Mouse (Mus musculus) heart, embryonic 12.5 days (tissue): ENCODE measurements around the gene Trim10. TPM values are rescaled to one million over a fixed set of nuclear protein-coding genes. Genes with fewer than 3 reads are reported as not detected.
A peak's percentile ranks its signal among the peaks of the same experiment; 100 is the strongest.

Experiments used
- ATAC-seq: fragments of 200-750 bp; cut with Nextera tagmentation; 2 replicates; pipeline ENCODE4 v1.8.0; 2017; ENCODE audit warnings: moderate TSS enrichment, moderate library complexity; ENCODE audit not compliant: insufficient number of reproducible peaks, low FRiP score
- H3K27ac ChIP-seq: fragments of 300-500 bp; sonication (generic); 2 replicates; pipeline ENCODE4 v1.5.1; 2016; ENCODE audit warnings: mild to moderate bottlenecking, moderate library complexity; ENCODE audit not compliant: poor library complexity, severe bottlenecking
- H3K27me3 ChIP-seq: fragments of 300-500 bp; sonication (generic); replicated peaks from 2 replicates; pipeline ENCODE4 v1.6.1; 2016; ENCODE audit warnings: mild to moderate bottlenecking, moderate library complexity
- H3K36me3 ChIP-seq: fragments of 300-500 bp; sonication (generic); 2 replicates; pipeline ENCODE4 v1.6.1; 2016; ENCODE audit warnings: mild to moderate bottlenecking, moderate library complexity
- H3K4me1 ChIP-seq: fragments of 300-500 bp; sonication (generic); replicated peaks from 2 replicates; pipeline ENCODE4 v1.6.1; 2016; ENCODE audit warnings: mild to moderate bottlenecking
- H3K4me2 ChIP-seq: fragments of 300-500 bp; sonication (generic); 2 replicates; pipeline ENCODE4 v1.6.1; 2016; ENCODE audit warnings: mild to moderate bottlenecking, moderate library complexity
- H3K4me3 ChIP-seq: fragments of 300-500 bp; sonication (generic); 2 replicates; pipeline ENCODE4 v1.5.1; 2016; ENCODE audit warnings: mild to moderate bottlenecking
- H3K9ac ChIP-seq: fragments of 300-500 bp; sonication (generic); 2 replicates; pipeline ENCODE4 v1.6.1; 2016; ENCODE audit warnings: mild to moderate bottlenecking, moderate library complexity
- H3K9me3 ChIP-seq: fragments of 300-500 bp; sonication (generic); replicated peaks from 2 replicates; pipeline ENCODE4 v1.6.1; 2016; ENCODE audit warnings: mild to moderate bottlenecking, moderate library complexity
- WGBS: fragments of 180-500 bp; shearing (Covaris S2); methylation state at CpG from one replicate; pipeline ENCODE4 v1.1.7; 2016; 5-methylcytosine and 5-hydroxymethylcytosine counted together
- polyA plus RNA-seq: library from polyadenylated mRNA; unstranded; fragments of >200 nt; fragmentation: Nextera tagmentation; extraction: Ambion mirVana; gene quantifications from 2 replicates; pipeline ENCODE4 v1.2.1, GENCODE M21; 2016

Trim10 gene
- polyA plus RNA-seq, 1 experiment from 2014 or later, result 27.0 TPM

GRCm38 (mm10) chr17:36839001-36839400 lies 30.4 kb upstream of the Trim10 start:
- Histone ChIP-seq H3K36me3 (peaks cover 17% of the 10 kb centered on the region; the same call in 1 of the 2 replicates), H3K4me3 (no peak overlapping the region), H3K27ac (no peak overlapping the region), H3K9me3 (no peaks in the 10 kb centered on the region), H3K4me1 (peaks cover 28% of the 10 kb centered on the region), H3K4me2 (no peak overlapping the region), H3K27me3 (no peaks in the 10 kb centered on the region), H3K9ac (no peak overlapping the region)
- no peak for ATAC-seq
- 75% methylated on average over 5 of the region's 5 CpGs for WGBS

GRCm38 (mm10) chr17:36839931-36840330 lies 29.4 kb upstream of the Trim10 start:
- no peaks in the 10 kb centered on the region for H3K9me3 ChIP-seq

GRCm38 (mm10) chr17:36840961-36841445 lies 28.4 kb upstream of the Trim10 start:
- Histone ChIP-seq H3K4me3 (no peak overlapping the region), H3K9ac (no peak overlapping the region), H3K36me3 (peaks cover 17% of the 10 kb centered on the region; the same call in 1 of the 2 replicates), H3K27me3 (no peaks in the 10 kb centered on the region), H3K9me3 (no peaks in the 10 kb centered on the region), H3K4me1 (peaks cover 31% of the 10 kb centered on the region), H3K27ac (no peak overlapping the region), H3K4me2 (no peak overlapping the region)
- ATAC-seq, result no peak

More at GRCm38 (mm10) chr17:36839931-36840330, 29.4 kb upstream of the Trim10 start:
- no peak overlapping the region for H3K9ac ChIP-seq
- no peak overlapping the region for H3K4me2 ChIP-seq
- no peak overlapping the region for H3K27ac ChIP-seq
- H3K36me3 ChIP-seq, result peaks cover 17% of the 10 kb centered on the region; the same call in 1 of the 2 replicates
- WGBS, result 69% methylated on average over 3 of the region's 3 CpGs
- no peaks in the 10 kb centered on the region for H3K27me3 ChIP-seq
- peaks cover 34% of the 10 kb centered on the region for H3K4me1 ChIP-seq
- ATAC-seq, result no peak
- no peak overlapping the region for H3K4me3 ChIP-seq

DNA sequence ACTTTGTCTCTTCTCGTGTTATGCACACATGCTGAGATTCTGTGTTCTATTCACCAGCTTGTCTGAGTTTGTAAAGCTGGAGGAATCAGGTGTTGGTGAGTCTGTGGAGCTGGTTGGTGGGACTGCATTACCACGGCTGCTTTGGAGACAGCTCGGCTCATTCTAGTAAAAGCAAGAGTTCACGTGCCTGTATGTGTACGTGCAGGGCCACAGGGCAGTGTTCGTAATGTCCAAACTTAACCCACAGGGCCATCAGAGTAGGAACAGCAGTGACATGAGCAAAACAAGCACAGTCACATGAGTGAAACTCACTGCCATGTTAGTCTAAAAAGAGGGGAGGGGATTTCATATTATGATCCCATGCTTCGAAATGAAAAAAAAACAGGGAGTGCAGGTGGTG lies 25.7 kb upstream of the Trim10 start:
- Histone ChIP-seq H3K27ac (0 out of 2 replicates have a peak overlapping the region, but pooled peaks have one; percentile 17), H3K4me3 (no peak overlapping the region), H3K27me3 (no peaks in the 10 kb centered on the region), H3K9me3 (no peaks in the 10 kb centered on the region), H3K4me1 (peaks cover 21% of the 10 kb centered on the region), H3K36me3 (peaks cover 24% of the 10 kb centered on the region), H3K4me2 (no peak overlapping the region), H3K9ac (no peak overlapping the region)
- 70% methylated on average over 7 of the region's 7 CpGs for WGBS
- ATAC-seq, result no peak

GRCm38 (mm10) chr17:36844286-36844719 lies 25.1 kb upstream of the Trim10 start:
- peaks cover 21% of the 10 kb centered on the region for H3K4me1 ChIP-seq
- H3K4me3 ChIP-seq, result no peak overlapping the region
- no peaks in the 10 kb centered on the region for H3K27me3 ChIP-seq
- H3K27ac ChIP-seq, result no peak overlapping the region
- peaks cover 21% of the 10 kb centered on the region for H3K36me3 ChIP-seq
- H3K9me3 ChIP-seq, result no peaks in the 10 kb centered on the region
- no peak overlapping the region for H3K9ac ChIP-seq
- no peak overlapping the region for H3K4me2 ChIP-seq
- peak; percentile 51; the same call in 1 of the 2 replicates for ATAC-seq

- H3K4me3 ChIP-seq, result no peak overlapping the region
- peaks cover 21% of the 10 kb centered on the region for H3K36me3 ChIP-seq
- peaks cover 20% of the 10 kb centered on the region for H3K4me1 ChIP-seq
- H3K4me2 ChIP-seq, result no peak overlapping the region
- no peaks in the 10 kb centered on the region for H3K9me3 ChIP-seq
- H3K27ac ChIP-seq, result no peak overlapping the region
- no peaks in the 10 kb centered on the region for H3K27me3 ChIP-seq
- 65% methylated on average over 1 of the region's 1 CpGs for WGBS
- ATAC-seq, result no peak
- no peak overlapping the region for H3K9ac ChIP-seq
Observed at GRCm38 (mm10) chr17:36844725-36845124, 24.6 kb upstream of the Trim10 start.

GRCm38 (mm10) chr17:36848911-36849310 lies 20.5 kb upstream of the Trim10 start:
- Histone ChIP-seq H3K27ac (no peak overlapping the region), H3K9ac (no peak overlapping the region), H3K9me3 (no peaks in the 10 kb centered on the region), H3K4me2 (no peak overlapping the region), H3K36me3 (peaks cover 41% of the 10 kb centered on the region), H3K27me3 (no peaks in the 10 kb centered on the region), H3K4me3 (no peak overlapping the region), H3K4me1 (peaks cover 15% of the 10 kb centered on the region)
- 78% methylated on average over 5 of the region's 5 CpGs for WGBS
- no peak for ATAC-seq

DNA sequence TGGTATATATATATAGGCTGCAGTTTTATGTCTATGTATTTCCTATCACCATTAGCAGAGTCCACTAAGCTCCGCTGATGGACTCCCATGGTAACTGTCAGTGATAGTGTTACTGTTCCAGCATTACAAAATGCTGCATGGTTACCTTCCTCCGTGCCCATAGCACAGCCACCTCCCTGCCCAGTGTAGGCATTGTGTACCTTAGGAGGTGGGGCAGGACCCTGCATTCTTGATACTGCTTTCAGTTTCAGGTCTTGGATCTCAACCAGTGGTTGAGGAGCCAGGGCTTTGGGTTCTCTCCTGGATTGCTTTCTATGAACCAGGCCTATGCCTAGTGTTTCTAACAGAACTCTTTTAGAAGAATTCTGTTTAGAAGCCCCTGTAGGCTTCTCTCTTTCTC lies 19.4 kb upstream of the Trim10 start:
- peaks cover 8% of the 10 kb centered on the region for H3K4me1 ChIP-seq
- no peak overlapping the region for H3K9ac ChIP-seq
- no peak overlapping the region for H3K4me3 ChIP-seq
- no peaks in the 10 kb centered on the region for H3K9me3 ChIP-seq
- ATAC-seq, result no peak
- H3K36me3 ChIP-seq, result peaks cover 51% of the 10 kb centered on the region
- no peak overlapping the region for H3K4me2 ChIP-seq
- WGBS, result 85% methylated on average over 2 of the region's 2 CpGs
- H3K27me3 ChIP-seq, result no peaks in the 10 kb centered on the region
- H3K27ac ChIP-seq, result no peak overlapping the region

GRCm38 (mm10) chr17:36851200-36851599 lies 18.2 kb upstream of the Trim10 start:
- WGBS, result 59% methylated on average over 5 of the region's 5 CpGs
- H3K9me3 ChIP-seq, result no peaks in the 10 kb centered on the region
- no peak overlapping the region for H3K9ac ChIP-seq
- no peaks in the 10 kb centered on the region for H3K27me3 ChIP-seq
- no peak overlapping the region for H3K4me3 ChIP-seq
- no peak for ATAC-seq
- peaks cover 60% of the 10 kb centered on the region for H3K36me3 ChIP-seq
- no peak overlapping the region for H3K4me2 ChIP-seq
- no peak overlapping the region for H3K27ac ChIP-seq
- H3K4me1 ChIP-seq, result peaks cover 8% of the 10 kb centered on the region

- peaks cover 62% of the 10 kb centered on the region for H3K36me3 ChIP-seq
- WGBS, result 42% methylated on average over 5 of the region's 5 CpGs
- H3K4me3 ChIP-seq, result no peak overlapping the region
- ATAC-seq, result no peak
- H3K4me2 ChIP-seq, result no peak overlapping the region
- no peak overlapping the region for H3K27ac ChIP-seq
- H3K4me1 ChIP-seq, result peaks cover 8% of the 10 kb centered on the region
- no peak overlapping the region for H3K9ac ChIP-seq
- no peaks in the 10 kb centered on the region for H3K9me3 ChIP-seq
- H3K27me3 ChIP-seq, result no peaks in the 10 kb centered on the region
Observed at GRCm38 (mm10) chr17:36851627-36852026, 17.7 kb upstream of the Trim10 start.

DNA sequence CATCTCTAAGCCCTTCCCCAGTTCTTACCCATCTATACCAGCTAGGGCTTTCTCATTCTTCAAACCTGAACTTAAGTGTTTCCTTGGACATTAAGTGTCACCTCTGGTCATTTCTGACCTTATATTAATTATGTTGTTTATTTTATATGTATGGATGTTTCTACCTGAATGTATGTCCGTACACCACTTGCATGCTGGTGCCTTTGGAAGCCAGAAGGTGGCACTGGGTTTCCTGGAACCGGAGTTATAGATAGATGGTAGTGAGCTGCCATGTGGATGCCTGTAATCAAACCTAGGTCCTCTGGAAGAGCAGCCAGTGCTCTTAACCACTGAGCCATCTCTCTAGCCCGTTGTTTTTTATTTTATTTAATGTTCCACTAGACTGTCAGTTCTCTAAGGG lies 13.9 kb upstream of the Trim10 start:
- 89% methylated on average over 3 of the region's 3 CpGs for WGBS
- no peak overlapping the region for H3K9ac ChIP-seq
- no peaks in the 10 kb centered on the region for H3K9me3 ChIP-seq
- no peak overlapping the region for H3K4me3 ChIP-seq
- no peak overlapping the region for H3K4me2 ChIP-seq
- peaks cover 90% of the 10 kb centered on the region for H3K36me3 ChIP-seq
- H3K27me3 ChIP-seq, result no peaks in the 10 kb centered on the region
- peaks cover 8% of the 10 kb centered on the region for H3K4me1 ChIP-seq
- no peak for ATAC-seq
- H3K27ac ChIP-seq, result no peak overlapping the region

DNA sequence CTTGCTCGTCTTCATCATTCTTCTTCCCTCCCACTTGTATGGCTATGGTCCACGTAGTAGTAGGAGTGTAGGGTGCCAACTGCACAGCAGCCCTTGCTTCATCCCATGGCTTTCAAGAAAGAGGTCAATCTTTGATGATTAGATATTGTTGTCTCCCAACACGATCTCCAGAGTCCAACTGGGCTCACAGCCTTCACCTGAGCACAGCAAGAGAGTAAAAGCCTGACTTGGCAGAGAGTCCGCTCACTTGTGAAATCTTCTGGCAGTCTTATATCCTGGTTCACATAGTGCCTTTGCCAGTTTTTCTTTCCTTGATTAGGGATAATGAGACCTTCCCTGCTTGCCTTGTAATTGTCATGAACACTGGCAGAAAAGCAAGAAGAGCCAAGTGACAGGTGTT lies 13.1 kb upstream of the Trim10 start:
- ATAC-seq, result no peak
- H3K27me3 ChIP-seq, result no peaks in the 10 kb centered on the region
- no peak overlapping the region for H3K4me2 ChIP-seq
- 93% methylated on average over 4 of the region's 4 CpGs for WGBS
- H3K9ac ChIP-seq, result no peak overlapping the region
- no peak overlapping the region for H3K27ac ChIP-seq
- no peaks in the 10 kb centered on the region for H3K9me3 ChIP-seq
- H3K4me3 ChIP-seq, result no peak overlapping the region
- peaks cover 6% of the 10 kb centered on the region for H3K4me1 ChIP-seq
- peaks cover 83% of the 10 kb centered on the region for H3K36me3 ChIP-seq
